Mouse (Mus musculus) stomach, embryonic 16.5 days (tissue): ENCODE results near the gene Xaf1. TPM values are rescaled to one million over a fixed set of nuclear protein-coding genes. Genes with fewer than 3 reads are reported as not detected.

Experiments
- polyA plus RNA-seq: library from polyadenylated mRNA; unstranded; fragments of >200 nt; fragmentation: Nextera tagmentation; extraction: Ambion mirVana; gene quantifications from 2 replicates; pipeline ENCODE4 v1.2.1, GENCODE M21; 2015

Gene Xaf1
- polyA plus RNA-seq, 1 experiment from 2014 or later, result 4.3 TPM

Other genes with a start within 250 kb of the Xaf1 start
- gene Pitpnm3, start 165.9 kb upstream of the Xaf1 start, polyA plus RNA-seq, result 0.63 and 1.0 TPM in 2 replicates
- 0.20 and 0.23 TPM in 2 replicates for gene Gm43951, start 94.8 kb upstream of the Xaf1 start, polyA plus RNA-seq
- 9.4 TPM in 2 replicates for gene 4933427D14Rik, start 94.2 kb upstream of the Xaf1 start, polyA plus RNA-seq
- gene Txndc17, start 94.1 kb upstream of the Xaf1 start, polyA plus RNA-seq, result 234 and 235 TPM in 2 replicates
- gene Med31, start 86.0 kb upstream of the Xaf1 start, polyA plus RNA-seq, result 32.6 and 34.1 TPM in 2 replicates
- gene Slc13a5, start 34.4 kb upstream of the Xaf1 start, polyA plus RNA-seq, result 0.07 and 0.17 TPM in 2 replicates
- gene Fbxo39, start 12.8 kb downstream of the Xaf1 start, polyA plus RNA-seq, result not detected in 2 replicates
- 0.18 and 0.59 TPM in 2 replicates for gene Tekt1, start 60.8 kb downstream of the Xaf1 start, polyA plus RNA-seq
- gene Smtnl2, start 110.1 kb downstream of the Xaf1 start, polyA plus RNA-seq, result 44.0 and 46.2 TPM in 2 replicates
- gene Ggt6, start 133.9 kb downstream of the Xaf1 start, polyA plus RNA-seq, result 8.1 and 8.9 TPM in 2 replicates
- gene Mybbp1a, start 139.7 kb downstream of the Xaf1 start, polyA plus RNA-seq, result 117 and 133 TPM in 2 replicates
- gene Spns2, start 188.3 kb downstream of the Xaf1 start, polyA plus RNA-seq, result 5.7 and 7.3 TPM in 2 replicates
- gene Spns3, start 248.9 kb downstream of the Xaf1 start, polyA plus RNA-seq, result 1.3 and 1.6 TPM in 2 replicates